Mouse (Mus musculus) neural tube, embryonic 14.5 days (tissue): ENCODE data around the gene Plch1. TPM values are rescaled to one million over a fixed set of nuclear protein-coding genes. Genes with fewer than 3 reads are reported as not detected.
A peak's percentile ranks its signal among the peaks of the same experiment; 100 is the strongest.

Source experiments
- ATAC-seq: fragments of 200-750 bp; cut with Nextera tagmentation; 2 replicates; pipeline ENCODE4 v1.8.0; 2017; ENCODE audit warnings: low read depth, mild to moderate bottlenecking, moderate TSS enrichment, moderate library complexity
- H3K27ac ChIP-seq: fragments of 300-500 bp; sonication (generic); 2 replicates; pipeline ENCODE4 v1.5.1; 2014; ENCODE audit warnings: low read depth, mild to moderate bottlenecking, control low read depth, low read length, moderate library complexity, mixed read lengths
- H3K27me3 ChIP-seq: fragments of 300-500 bp; sonication (generic); 2 replicates; pipeline ENCODE4 v1.6.1; 2014; ENCODE audit warnings: low read length; ENCODE audit not compliant: control insufficient read depth, insufficient read depth
- H3K36me3 ChIP-seq: fragments of 300-500 bp; sonication (generic); 2 replicates; pipeline ENCODE4 v1.6.1; 2014; ENCODE audit warnings: low read length, mixed read lengths; ENCODE audit not compliant: control insufficient read depth, insufficient read depth
- H3K4me1 ChIP-seq: fragments of 300-500 bp; sonication (generic); 2 replicates; pipeline ENCODE4 v1.6.1; 2014; ENCODE audit warnings: low read length; ENCODE audit not compliant: control insufficient read depth, insufficient read depth
- H3K4me2 ChIP-seq: fragments of 300-500 bp; sonication (generic); 2 replicates; pipeline ENCODE4 v1.6.1; 2014; ENCODE audit warnings: mild to moderate bottlenecking, low read depth, low read length, control low read depth
- H3K4me3 ChIP-seq: fragments of 300-500 bp; sonication (generic); 2 replicates; pipeline ENCODE4 v1.5.1; 2014; ENCODE audit warnings: low read depth, low read length, control low read depth, mixed read lengths
- H3K9ac ChIP-seq: fragments of 300-500 bp; sonication (generic); replicated peaks from 2 replicates; pipeline ENCODE4 v1.6.1; 2014; ENCODE audit warnings: low read depth, mild to moderate bottlenecking, control low read depth, low read length, mixed read lengths
- H3K9me3 ChIP-seq: fragments of 300-500 bp; sonication (generic); 2 replicates; pipeline ENCODE4 v1.6.1; 2016; ENCODE audit warnings: low read length; ENCODE audit not compliant: control insufficient read depth
- WGBS: fragments of 180-500 bp; shearing (Covaris S2); extraction: QIAGEN DNeasy Blood & Tissue Kit; methylation state at CpG from one replicate; pipeline ENCODE4 v1.1.7; 2014; 5-methylcytosine and 5-hydroxymethylcytosine counted together
- polyA plus RNA-seq: library from polyadenylated mRNA; unstranded; fragments of >200 nt; fragmentation: Nextera tagmentation; extraction: Ambion mirVana; gene quantifications from 2 replicates; pipeline ENCODE4 v1.2.1, GENCODE M21; 2014

Plch1 gene
- polyA plus RNA-seq, 1 experiment from 2014 or later = 14.3 TPM

DNA sequence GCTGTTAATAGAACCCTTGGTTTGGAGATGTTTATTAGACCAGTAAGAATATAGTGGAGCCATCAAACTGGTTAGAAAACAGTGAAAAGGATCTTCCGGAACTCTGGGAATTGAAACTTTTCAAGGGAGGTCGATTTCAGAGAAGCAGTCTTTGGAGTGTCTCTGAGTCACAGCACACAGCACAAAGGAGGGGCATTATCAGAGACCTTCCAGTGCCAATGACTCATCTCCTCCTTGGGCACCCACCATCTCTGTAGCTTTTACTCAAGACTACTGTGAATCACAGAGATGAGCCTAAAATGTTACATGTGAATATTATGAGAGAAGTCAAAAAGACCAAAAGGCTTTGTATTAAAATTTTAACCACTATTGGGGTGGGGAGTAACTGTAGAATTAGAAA lies 93.8 kb downstream of the Plch1 start:
- no peaks in the 10 kb centered on the region for H3K9me3 ChIP-seq
- no peak overlapping the region for H3K9ac ChIP-seq
- 91% methylated on average over 2 of the region's 2 CpGs for whole genome bisulfite sequencing
- H3K27ac ChIP-seq = no peak overlapping the region
- ATAC-seq = no peak
- H3K4me2 ChIP-seq = no peak overlapping the region
- H3K27me3 ChIP-seq = no peaks in the 10 kb centered on the region
- H3K4me3 ChIP-seq = no peak overlapping the region
- H3K4me1 ChIP-seq = no peaks in the 10 kb centered on the region
- no peaks in the 10 kb centered on the region for H3K36me3 ChIP-seq

DNA sequence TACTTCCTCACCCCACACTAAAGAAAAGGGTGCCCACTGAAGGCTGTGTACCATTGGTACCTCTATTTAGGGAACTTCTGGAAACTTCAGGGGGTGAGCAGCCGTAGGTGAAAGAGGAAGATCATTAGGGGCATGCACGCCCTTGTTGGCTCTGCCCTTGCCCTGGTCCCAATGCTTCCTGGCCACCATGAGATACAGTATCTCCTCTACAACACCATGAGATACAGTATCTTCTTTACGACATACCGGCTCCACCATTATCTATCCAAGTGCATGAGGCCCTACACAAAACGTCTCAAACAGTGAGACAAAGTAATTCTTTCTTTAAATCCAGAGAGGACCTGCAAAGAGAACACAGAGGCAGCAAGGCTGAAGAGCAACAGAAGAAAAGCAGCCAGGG lies 98.6 kb downstream of the Plch1 start:
- Histone ChIP-seq H3K36me3 (no peaks in the 10 kb centered on the region), H3K4me2 (no peak overlapping the region), H3K9me3 (no peaks in the 10 kb centered on the region), H3K27ac (no peak overlapping the region), H3K4me3 (no peak overlapping the region), H3K27me3 (no peaks in the 10 kb centered on the region), H3K9ac (no peak overlapping the region), H3K4me1 (no peaks in the 10 kb centered on the region)
- no peak for ATAC-seq
- 90% methylated on average over 5 of the region's 5 CpGs for WGBS

DNA sequence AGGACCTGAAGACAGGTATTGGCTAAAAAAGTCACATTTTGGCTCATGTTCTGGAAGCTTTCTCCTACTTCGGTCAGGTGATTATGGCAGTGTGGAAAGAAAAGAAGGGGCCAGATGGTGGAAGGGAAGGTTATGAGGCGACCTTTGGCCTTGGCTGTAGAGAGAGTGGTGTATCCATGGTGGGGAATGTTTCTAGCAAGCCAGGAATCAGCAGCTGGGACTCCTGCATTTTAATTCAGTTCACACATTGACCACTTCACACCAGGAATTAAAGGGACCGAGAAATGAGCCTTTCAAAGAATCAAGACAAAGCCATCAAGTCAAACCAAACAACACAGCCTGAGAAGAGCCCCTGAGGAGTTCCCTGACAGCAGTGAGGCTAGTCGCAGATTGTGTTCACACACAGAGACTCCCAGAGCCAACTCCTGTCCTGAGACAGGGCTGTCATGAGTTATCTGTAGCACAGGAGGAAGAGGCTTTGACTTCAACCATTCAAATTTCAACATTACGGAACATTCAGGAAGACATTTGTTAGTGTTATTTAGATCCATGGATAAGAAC lies 112.4 kb downstream of the Plch1 start:
- 36% methylated on average over 5 of the region's 5 CpGs for WGBS
- Histone ChIP-seq H3K27ac (no peak overlapping the region), H3K27me3 (no peaks in the 10 kb centered on the region), H3K4me3 (no peak overlapping the region), H3K4me1 (no peaks in the 10 kb centered on the region), H3K9ac (no peak overlapping the region), H3K9me3 (no peaks in the 10 kb centered on the region), H3K4me2 (no peak overlapping the region), H3K36me3 (no peaks in the 10 kb centered on the region)
- no peak for ATAC-seq

DNA sequence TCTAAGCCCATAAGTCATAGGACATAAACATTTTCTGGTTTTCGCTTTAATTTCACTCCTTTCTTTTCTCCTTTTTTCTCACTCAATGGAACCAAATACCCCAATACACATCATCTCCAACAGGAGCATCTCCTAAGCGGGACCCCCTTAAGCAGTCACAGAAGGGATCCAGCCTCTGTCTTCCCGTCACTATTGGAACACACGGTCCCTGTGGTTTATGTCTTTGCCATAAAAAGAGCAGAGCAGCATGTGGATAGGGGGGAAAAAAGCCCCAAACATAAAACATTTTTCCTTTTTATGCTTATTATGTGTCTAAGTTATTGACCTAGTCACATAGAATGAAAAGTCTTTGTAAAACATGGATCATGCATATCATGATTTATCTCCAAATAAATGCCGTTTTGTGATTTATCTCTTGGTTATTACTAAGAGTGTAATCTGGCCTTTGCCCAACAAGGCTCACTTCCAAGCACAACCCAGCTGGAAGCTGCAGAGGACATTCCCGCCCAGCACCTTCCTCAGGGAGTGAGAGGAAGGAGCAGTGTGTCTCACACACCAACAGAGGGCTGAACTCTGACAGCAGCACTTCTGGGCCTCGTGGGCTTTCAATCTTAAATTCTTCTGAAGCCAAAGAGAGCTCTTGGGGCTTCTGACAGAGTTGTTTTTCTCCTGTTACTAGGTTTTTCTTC lies 126.5 kb downstream of the Plch1 start:
- Histone ChIP-seq H3K9me3 (no peaks in the 10 kb centered on the region), H3K4me1 (no peaks in the 10 kb centered on the region), H3K4me2 (no peak overlapping the region), H3K36me3 (no peaks in the 10 kb centered on the region), H3K27ac (no peak overlapping the region), H3K9ac (no peak overlapping the region), H3K27me3 (no peaks in the 10 kb centered on the region), H3K4me3 (no peak overlapping the region)
- ATAC-seq = peak; percentile 54; the same call in 1 of the 2 replicates
- 60% methylated on average over 7 of the region's 7 CpGs for WGBS

DNA sequence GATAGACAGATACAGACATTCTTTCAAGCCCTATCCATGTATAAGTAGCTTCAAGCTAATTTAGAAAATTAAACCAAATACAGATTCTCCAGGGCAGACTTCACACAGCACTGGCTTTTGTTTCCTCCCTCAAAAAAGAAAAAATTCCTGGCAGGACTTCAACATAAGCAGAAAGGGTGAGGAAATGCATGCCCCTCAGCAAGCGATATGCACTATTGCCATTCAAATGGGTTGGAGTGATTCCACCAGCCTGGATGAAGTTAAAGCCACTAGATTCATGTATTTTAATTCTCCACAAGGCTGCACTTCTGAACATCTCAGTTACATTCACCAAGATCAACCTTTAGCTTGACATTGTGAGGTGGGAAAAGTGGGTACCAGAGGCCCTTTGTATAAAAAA lies 138.5 kb downstream of the Plch1 start:
- WGBS = 67% methylated on average over 1 of the region's 1 CpGs
- no peak overlapping the region for H3K4me2 ChIP-seq
- H3K4me1 ChIP-seq = no peaks in the 10 kb centered on the region
- no peaks in the 10 kb centered on the region for H3K27me3 ChIP-seq
- no peak for ATAC-seq
- no peaks in the 10 kb centered on the region for H3K36me3 ChIP-seq
- H3K27ac ChIP-seq = no peak overlapping the region
- H3K9ac ChIP-seq = no peak overlapping the region
- no peaks in the 10 kb centered on the region for H3K9me3 ChIP-seq
- no peak overlapping the region for H3K4me3 ChIP-seq

DNA sequence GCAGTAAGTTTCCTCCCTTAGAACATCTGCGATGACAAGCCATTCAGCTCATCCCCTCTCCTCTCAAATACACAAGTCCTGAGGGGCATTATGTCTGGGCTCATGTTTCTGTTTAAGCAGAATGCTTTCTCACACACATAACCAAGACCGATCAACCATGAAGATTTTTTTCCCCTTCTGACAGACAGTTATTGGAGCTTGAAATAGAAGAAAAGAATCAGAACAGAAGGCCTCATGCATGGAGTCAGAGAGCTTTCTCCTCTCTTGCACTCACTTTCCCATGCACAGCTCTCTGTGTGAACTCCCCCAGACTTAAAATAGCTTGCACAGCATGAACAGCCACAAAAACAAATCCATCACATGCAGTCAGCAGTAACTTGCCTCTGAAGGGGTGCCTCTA lies 159.2 kb downstream of the Plch1 start:
- H3K27ac ChIP-seq = no peak overlapping the region
- no peaks in the 10 kb centered on the region for H3K27me3 ChIP-seq
- H3K36me3 ChIP-seq = no peaks in the 10 kb centered on the region
- no peak overlapping the region for H3K4me2 ChIP-seq
- H3K9me3 ChIP-seq = no peaks in the 10 kb centered on the region
- no peak for ATAC-seq
- WGBS = 37% methylated on average over 2 of the region's 2 CpGs
- H3K4me3 ChIP-seq = no peak overlapping the region
- H3K4me1 ChIP-seq = no peaks in the 10 kb centered on the region
- no peak overlapping the region for H3K9ac ChIP-seq

DNA sequence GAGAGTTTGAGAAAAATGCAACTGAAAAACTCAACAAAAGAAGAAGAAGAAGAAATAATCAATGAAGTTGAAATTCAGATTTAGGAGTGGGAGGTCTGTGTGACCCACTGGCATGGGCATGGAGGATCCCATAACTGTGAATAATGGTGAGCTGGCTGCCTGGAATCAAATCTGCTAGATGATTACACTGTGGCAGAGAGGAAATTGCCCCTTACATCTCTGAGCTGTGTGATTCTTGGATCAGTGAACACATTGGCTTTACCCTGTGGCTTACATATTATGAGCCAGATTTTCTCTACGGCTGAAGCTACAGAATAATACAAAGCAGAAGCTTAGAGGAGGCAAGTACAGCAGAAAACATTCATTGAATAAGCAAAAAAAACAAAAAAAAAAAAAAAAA lies 170.9 kb downstream of the Plch1 start:
- 0 out of 2 replicates have a peak, but pooled peaks cover 3% of the 10 kb centered on the region for H3K4me1 ChIP-seq
- H3K27me3 ChIP-seq = no peaks in the 10 kb centered on the region
- H3K27ac ChIP-seq = no peak overlapping the region
- no peaks in the 10 kb centered on the region for H3K36me3 ChIP-seq
- H3K4me2 ChIP-seq = no peak overlapping the region
- no peak overlapping the region for H3K9ac ChIP-seq
- ATAC-seq = no peak
- no peak overlapping the region for H3K4me3 ChIP-seq
- WGBS = 77% methylated on average over 1 of the region's 1 CpGs
- no peaks in the 10 kb centered on the region for H3K9me3 ChIP-seq

DNA sequence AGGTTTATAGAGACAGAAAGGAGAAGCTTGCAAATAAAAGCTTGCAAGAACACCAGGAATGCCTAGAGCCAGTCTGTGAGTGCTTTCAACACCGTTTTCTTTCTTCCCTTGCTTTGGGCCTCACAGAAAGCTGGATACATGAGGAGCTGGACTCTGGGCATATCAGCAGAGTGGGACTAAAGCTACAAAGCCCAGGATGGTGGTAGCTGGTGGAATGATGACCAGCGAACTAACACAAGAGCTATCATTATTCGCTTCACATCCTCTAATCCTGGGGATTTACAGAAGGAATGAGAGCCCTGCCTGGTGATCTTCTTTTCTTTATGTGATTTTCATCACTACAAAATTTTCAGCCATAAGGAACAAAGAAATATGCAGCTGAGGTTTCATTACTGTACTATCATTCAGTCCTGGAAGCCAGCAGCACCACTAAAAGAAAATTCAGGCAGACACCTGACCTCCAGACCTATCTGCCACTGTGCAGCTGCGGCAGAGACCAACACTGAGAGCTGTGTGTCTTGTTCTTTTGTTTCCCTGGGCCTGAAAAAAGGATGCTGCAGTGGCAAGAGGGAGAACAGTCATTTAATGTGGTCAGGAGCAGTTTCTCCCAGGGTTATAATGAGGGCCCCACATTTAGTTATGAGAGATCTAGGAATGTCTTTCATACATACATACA lies 172.5 kb downstream of the Plch1 start:
- H3K4me1 ChIP-seq = 0 out of 2 replicates have a peak, but pooled peaks cover 3% of the 10 kb centered on the region
- no peak overlapping the region for H3K4me2 ChIP-seq
- no peaks in the 10 kb centered on the region for H3K27me3 ChIP-seq
- no peaks in the 10 kb centered on the region for H3K36me3 ChIP-seq
- H3K4me3 ChIP-seq = no peak overlapping the region
- 60% methylated on average over 4 of the region's 4 CpGs for WGBS
- H3K9me3 ChIP-seq = no peaks in the 10 kb centered on the region
- no peak for ATAC-seq
- H3K9ac ChIP-seq = no peak overlapping the region
- H3K27ac ChIP-seq = 0 out of 2 replicates have a peak overlapping the region, but pooled peaks have one; percentile 49

DNA sequence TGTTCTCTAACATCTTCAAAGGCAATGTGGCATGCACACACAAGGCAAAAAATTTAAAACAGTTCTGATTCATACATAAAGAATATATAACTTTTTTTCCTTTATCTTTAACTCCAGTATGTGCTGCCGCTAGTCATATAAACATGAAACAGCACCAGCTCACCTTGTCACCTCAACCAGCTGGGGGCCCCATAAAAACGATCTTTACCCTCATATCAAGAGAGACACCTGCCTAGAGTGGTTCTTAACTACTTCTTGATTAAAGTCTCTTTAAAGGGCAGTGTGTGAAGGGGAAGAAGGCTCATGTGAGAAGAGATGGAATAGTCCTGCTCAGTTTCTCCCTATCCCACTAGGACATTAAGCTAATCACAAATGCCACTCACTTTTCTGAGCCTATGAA lies 205.6 kb downstream of the Plch1 start:
- Histone ChIP-seq H3K4me2 (no peak overlapping the region), H3K9me3 (no peaks in the 10 kb centered on the region), H3K36me3 (no peaks in the 10 kb centered on the region), H3K9ac (no peak overlapping the region), H3K27me3 (no peaks in the 10 kb centered on the region), H3K4me1 (no peaks in the 10 kb centered on the region), H3K27ac (no peak overlapping the region), H3K4me3 (no peak overlapping the region)
- no peak for ATAC-seq
- WGBS = 91% methylated on average over 2 of the region's 2 CpGs
